Mouse (Mus musculus) kidney, postnatal 36 days (tissue): Measurements from ENCODE around the gene Grin2d.
A peak's percentile ranks its signal among the peaks of the same experiment; 100 is the strongest.

ENCODE experiments used
- DNase-seq, 2 experiments: peaks; one replicate each; pipeline ENCODE4 v3.0.0; 2021 to 2022; ENCODE audit warnings: mixed read lengths in 2 of 2

Gene Grin2d

GRCm38 (mm10) chr7:45897258-45897757, 19.1 kb upstream of the Grin2d start:
- peak; percentile 77 to 91 for DNase-seq

- DNase-seq, result peak; percentile 97 to 98
Measured at GRCm38 (mm10) chr7:45896517-45897257, 18.5 kb upstream of the Grin2d start, which contains the start of the genes Syngr4 and Tmem143. TSS of gene Syngr4 (minus strand) at chr7:45896714. TSS of gene Tmem143 (plus strand) at chr7:45896941.

GRCm38 (mm10) chr7:45895931-45896516, 17.8 kb upstream of the Grin2d start:
- DNase-seq, result no peak

- no peak for DNase-seq
Measured at GRCm38 (mm10) chr7:45892651-45893050, 14.5 kb upstream of the Grin2d start.

- no peak for DNase-seq
Measured at GRCm38 (mm10) chr7:45887246-45887645, 9.1 kb upstream of the Grin2d start.

GRCm38 (mm10) chr7:45881011-45881410, 2.8 kb upstream of the Grin2d start:
- DNase-seq, result no peak

- DNase-seq, result no peak
Measured at GRCm38 (mm10) chr7:45880531-45880930, 2.4 kb upstream of the Grin2d start.

GRCm38 (mm10) chr7:45876895-45877294, 1.3 kb downstream of the Grin2d start:
- DNase-seq, result no peak

- DNase-seq, result peak; percentile 58 to 78
Measured at GRCm38 (mm10) chr7:45873061-45873947, 4.9 kb downstream of the Grin2d start.

GRCm38 (mm10) chr7:45872624-45873023, 5.6 kb downstream of the Grin2d start, which contains the start of gene Kdelr1:
TSS of gene Kdelr1 (plus strand) at chr7:45872772.
- DNase-seq, result peak; percentile 90 to 93

- no peak for DNase-seq
Measured at GRCm38 (mm10) chr7:45870282-45871058, 7.7 kb downstream of the Grin2d start.

- DNase-seq, result peak in 1 of 2 experiments; percentile 12
Measured at GRCm38 (mm10) chr7:45869787-45870186, 8.4 kb downstream of the Grin2d start.

GRCm38 (mm10) chr7:45869107-45869670, 9.0 kb downstream of the Grin2d start:
- no peak for DNase-seq

GRCm38 (mm10) chr7:45867871-45868270, 10.3 kb downstream of the Grin2d start:
- no peak for DNase-seq

GRCm38 (mm10) chr7:45865925-45866910, 12.0 kb downstream of the Grin2d start:
- DNase-seq, result peak; percentile 92 to 96

- DNase-seq, result no peak
Measured at GRCm38 (mm10) chr7:45864435-45864834, 13.7 kb downstream of the Grin2d start.

GRCm38 (mm10) chr7:45862804-45863203, 15.4 kb downstream of the Grin2d start:
- DNase-seq, result no peak

GRCm38 (mm10) chr7:45859008-45859407, 19.2 kb downstream of the Grin2d start:
- DNase-seq, result no peak

- peak in 1 of 2 experiments; percentile 44 for DNase-seq
Measured at GRCm38 (mm10) chr7:45856950-45857901, 21.0 kb downstream of the Grin2d start.
